Mouse (Mus musculus): ENCODE results near the gene Ankrd10.

- TF ChIP-seq GATA1 (IDR thresholded peaks at IDR 0.05; ENCODE audit: low read length) (no peak), TAL1 (IDR thresholded peaks at IDR 0.05; ENCODE audit: low read length) (no peak)
Measured at GRCm38 (mm10) chr8:11564721-11565120, 70.8 kb downstream of the Ankrd10 start.
